Mouse (Mus musculus) limb, embryonic 14.5 days (tissue): ENCODE data around the gene Ube2k. TPM values are rescaled to one million over a fixed set of nuclear protein-coding genes. Genes with fewer than 3 reads are reported as not detected.

ENCODE experiments used
- ATAC-seq: fragments of 200-750 bp; cut with Nextera tagmentation; 2 replicates; pipeline ENCODE4 v1.8.0; 2017; ENCODE audit warnings: low read depth, moderate number of reproducible peaks, moderate TSS enrichment; ENCODE audit not compliant: low FRiP score
- DNase-seq: peaks from one replicate; pipeline ENCODE4 v3.0.0-alpha.2; 2015; ENCODE audit warnings: low spot score
- H3K27ac ChIP-seq: fragments of 300-500 bp; sonication (generic); replicated peaks from 2 replicates; pipeline ENCODE4 v1.5.1; 2014; ENCODE audit warnings: low read depth, mild to moderate bottlenecking, low read length, moderate library complexity, mixed read lengths
- H3K27me3 ChIP-seq: fragments of 300-500 bp; sonication (generic); 2 replicates; pipeline ENCODE4 v1.6.1; 2014; ENCODE audit warnings: low read length, mixed read lengths; ENCODE audit not compliant: control insufficient read depth, insufficient read depth
- H3K36me3 ChIP-seq: fragments of 300-500 bp; sonication (generic); 2 replicates; pipeline ENCODE4 v1.6.1; 2014; ENCODE audit warnings: mild to moderate bottlenecking, low read length, moderate library complexity, mixed read lengths; ENCODE audit not compliant: control insufficient read depth, insufficient read depth
- H3K4me1 ChIP-seq: fragments of 300-500 bp; sonication (generic); 2 replicates; pipeline ENCODE4 v1.6.1; 2014; ENCODE audit warnings: antibody characterized with exemption, low read length, mixed read lengths; ENCODE audit not compliant: control insufficient read depth, insufficient read depth
- H3K4me2 ChIP-seq: fragments of 300-500 bp; sonication (generic); replicated peaks from 2 replicates; pipeline ENCODE4 v1.6.1; 2014; ENCODE audit warnings: low read depth, mild to moderate bottlenecking, low read length, moderate library complexity; ENCODE audit not compliant: severe bottlenecking
- H3K4me3 ChIP-seq: fragments of 300-500 bp; sonication (generic); replicated peaks from 2 replicates; pipeline ENCODE4 v1.5.1; 2014; ENCODE audit warnings: low read length
- H3K9ac ChIP-seq: fragments of 300-500 bp; sonication (generic); 2 replicates; pipeline ENCODE4 v1.6.1; 2014; ENCODE audit warnings: mild to moderate bottlenecking, low read depth, low read length, moderate library complexity; ENCODE audit not compliant: severe bottlenecking
- H3K9me3 ChIP-seq: fragments of 300-500 bp; sonication (generic); 2 replicates; pipeline ENCODE4 v1.6.1; 2016; ENCODE audit warnings: low read length; ENCODE audit not compliant: control insufficient read depth
- POLR2A ChIP-seq: fragments of 200-500 bp; IDR thresholded peaks from 2 replicates; pipeline ENCODE4 v1.8.0; 2012; ENCODE audit warnings: inconsistent platforms, mild to moderate bottlenecking, moderate library complexity, borderline replicate concordance; ENCODE audit not compliant: insufficient read depth, insufficient read length; ENCODE audit errors: extremely low read depth
- WGBS: fragments of 180-500 bp; shearing (Covaris S2); extraction: QIAGEN DNeasy Blood & Tissue Kit; methylation state at CpG from one replicate; pipeline ENCODE4 v1.1.7; 2014; 5-methylcytosine and 5-hydroxymethylcytosine counted together
- polyA plus RNA-seq, 2 experiments: library from polyadenylated mRNA; depleted of rRNA in 1 of 2; stranded (reverse) in 1 of 2; unstranded in 1 of 2; fragments of >200 nt; fragmentation: Nextera tagmentation in 1 of 2; extraction: Ambion mirVana in 1 of 2; gene quantifications; 2 replicates each; pipeline versions ENCODE4 v1.2.1 to v1.2.3; 2012 to 2014

Gene Ube2k
- polyA plus RNA-seq, 2 experiments: 107 to 134 TPM

GRCm38 (mm10) chr5:65638896-65639295 lies 101.9 kb downstream of the Ube2k start:
- no peak overlapping the region for H3K27ac ChIP-seq
- 86% methylated on average over 1 of the region's 1 CpGs for WGBS
- peaks cover 74% of the 10 kb centered on the region for H3K36me3 ChIP-seq
- ATAC-seq (no peak), DNase-seq (no peak)
- no peaks in the 10 kb centered on the region for H3K9me3 ChIP-seq
- no peak for TF ChIP-seq POLR2A
- no peaks in the 10 kb centered on the region for H3K27me3 ChIP-seq
- no peak overlapping the region for H3K9ac ChIP-seq
- H3K4me3 ChIP-seq: no peak overlapping the region
- H3K4me2 ChIP-seq: no peak overlapping the region
- no peaks in the 10 kb centered on the region for H3K4me1 ChIP-seq

Other genes starting within 250 kb of the Ube2k start
- 40.1 and 50.1 TPM in 2 replicates for gene Rfc1, start 201.6 kb upstream of the Ube2k start, polyA plus RNA-seq (2012; rRNA removed)
- 92.1 and 99.1 TPM in 2 replicates for gene Rfc1, start 201.6 kb upstream of the Ube2k start, polyA plus RNA-seq (2014; fragmentation: Nextera tagmentation; extraction: Ambion mirVana)
- 0.05 and 0.11 TPM in 2 replicates for gene Klb, start 188.9 kb upstream of the Ube2k start, polyA plus RNA-seq (2012; rRNA removed)
- gene Klb, start 188.9 kb upstream of the Ube2k start, polyA plus RNA-seq (2014; fragmentation: Nextera tagmentation; extraction: Ambion mirVana): not detected in 2 replicates
- gene Rpl9, start 145.8 kb upstream of the Ube2k start, polyA plus RNA-seq (2012; rRNA removed): 912 and 1,134 TPM in 2 replicates
- 1,325 and 1,347 TPM in 2 replicates for gene Rpl9, start 145.8 kb upstream of the Ube2k start, polyA plus RNA-seq (2014; fragmentation: Nextera tagmentation; extraction: Ambion mirVana)
- gene Lias, start 145.7 kb upstream of the Ube2k start, polyA plus RNA-seq (2012; rRNA removed): 27.9 and 36.8 TPM in 2 replicates
- gene Lias, start 145.7 kb upstream of the Ube2k start, polyA plus RNA-seq (2014; fragmentation: Nextera tagmentation; extraction: Ambion mirVana): 62.7 and 63.7 TPM in 2 replicates
- 83.8 and 98.8 TPM in 2 replicates for gene Ugdh, start 101.3 kb upstream of the Ube2k start, polyA plus RNA-seq (2012; rRNA removed)
- 125 and 127 TPM in 2 replicates for gene Ugdh, start 101.3 kb upstream of the Ube2k start, polyA plus RNA-seq (2014; fragmentation: Nextera tagmentation; extraction: Ambion mirVana)
- gene Gm43552, start 44.4 kb upstream of the Ube2k start, polyA plus RNA-seq (2012; rRNA removed): not detected in 2 replicates
- not detected in 2 replicates for gene Gm43552, start 44.4 kb upstream of the Ube2k start, polyA plus RNA-seq (2014; fragmentation: Nextera tagmentation; extraction: Ambion mirVana)
- 76.7 and 93.7 TPM in 2 replicates for gene Smim14, start within 50 bp of the Ube2k start, polyA plus RNA-seq (2012; rRNA removed)
- gene Smim14, start within 50 bp of the Ube2k start, polyA plus RNA-seq (2014; fragmentation: Nextera tagmentation; extraction: Ambion mirVana): 137 and 138 TPM in 2 replicates
- gene Pds5a, start 161.0 kb downstream of the Ube2k start, polyA plus RNA-seq (2012; rRNA removed): 90.6 and 90.8 TPM in 2 replicates
- 82.7 and 95.3 TPM in 2 replicates for gene Pds5a, start 161.0 kb downstream of the Ube2k start, polyA plus RNA-seq (2014; fragmentation: Nextera tagmentation; extraction: Ambion mirVana)
- 31.3 and 31.8 TPM in 2 replicates for gene N4bp2, start 226.3 kb downstream of the Ube2k start, polyA plus RNA-seq (2012; rRNA removed)
- 39.1 and 40.7 TPM in 2 replicates for gene N4bp2, start 226.3 kb downstream of the Ube2k start, polyA plus RNA-seq (2014; fragmentation: Nextera tagmentation; extraction: Ambion mirVana)